Mouse (Mus musculus): ENCODE measurements at regions not wholly inside any gene's neighbourhood (a gene's known extent, or its start where the extent isn't known, plus 50 kb on each side); places are given as distances from the start of the nearest gene placed in this dataset.
A peak's percentile ranks its signal among the peaks of the same experiment; 100 is the strongest.
"Not testable (repeated sequence)": the region's sequence is repeated elsewhere in the genome, so short reads cannot be mapped to it uniquely, and the experiment has no call there.

- ATAC-seq (ENCODE audit: low FRiP score) (no peak), DNase-seq (ENCODE audit: low spot score) (peak; percentile 25)
- WGBS, result 65% methylated on average over 5 of the region's 5 CpGs
- Histone ChIP-seq H3K27ac (ENCODE audit: low read depth, low read length) (no peak overlapping the region), H3K9me3 (ENCODE audit: control insufficient read depth, low read length) (no peaks in the 10 kb centered on the region), H3K9ac (ENCODE audit: low read depth, low read length) (no peak overlapping the region), H3K4me3 (ENCODE audit: low read depth, low read length) (no peak overlapping the region), H3K27me3 (ENCODE audit: control insufficient read depth, insufficient read depth, low read length) (no peaks in the 10 kb centered on the region), H3K4me1 (replicated peaks; ENCODE audit: control insufficient read depth, insufficient read depth, low read length) (no peaks in the 10 kb centered on the region), H3K4me2 (replicated peaks; ENCODE audit: low read depth, low read length) (no peak overlapping the region), H3K36me3 (ENCODE audit: control insufficient read depth, insufficient read depth, low read length) (no peaks in the 10 kb centered on the region)
Measured at GRCm38 (mm10) chr11:12540333-12540870, 75.6 kb upstream of the Cobl start.

DNA sequence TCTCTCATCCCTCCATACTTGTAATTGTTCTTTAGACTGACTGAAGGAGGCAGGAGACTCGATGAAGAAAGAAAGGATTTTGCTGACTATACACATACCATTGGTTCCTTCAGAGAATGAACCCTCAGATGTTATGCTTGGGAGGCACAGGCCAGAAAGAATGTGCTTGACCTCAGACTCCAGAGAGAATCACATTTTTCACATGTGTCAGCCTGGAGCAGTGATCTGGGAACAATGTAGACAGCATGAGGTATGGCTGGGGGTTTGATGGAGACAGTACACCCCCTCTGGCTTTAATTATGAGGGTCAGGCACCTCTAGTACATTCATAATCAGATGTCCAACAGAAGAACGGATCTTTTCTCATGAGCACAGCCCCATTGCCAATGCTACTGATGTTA, 70.3 kb upstream of the Cobl start:
- WGBS, result 14% methylated on average over 2 of the region's 2 CpGs

GRCm38 (mm10) chr11:12532288-12532687, 67.5 kb upstream of the Cobl start:
- WGBS, result 2% methylated on average over 3 of the region's 3 CpGs
- Histone ChIP-seq H3K36me3 (ENCODE audit: control insufficient read depth, insufficient read depth, low read length) (no peaks in the 10 kb centered on the region), H3K9ac (ENCODE audit: low read depth, low read length) (no peak overlapping the region), H3K27ac (ENCODE audit: low read depth, low read length) (no peak overlapping the region), H3K4me3 (ENCODE audit: low read depth, low read length) (no peak overlapping the region), H3K4me2 (replicated peaks; ENCODE audit: low read depth, low read length) (no peak overlapping the region), H3K4me1 (replicated peaks; ENCODE audit: control insufficient read depth, insufficient read depth, low read length) (peaks cover 3% of the 10 kb centered on the region; the same call in 1 of the 2 replicates), H3K27me3 (ENCODE audit: control insufficient read depth, insufficient read depth, low read length) (no peaks in the 10 kb centered on the region), H3K9me3 (ENCODE audit: control insufficient read depth, low read length) (no peaks in the 10 kb centered on the region)
- peak; percentile 92 for ATAC-seq (ENCODE audit: low FRiP score)
- DNase-seq (ENCODE audit: low spot score), result peak; percentile 59

More for the DNA sequence above, 70.3 kb upstream of the Cobl start:
- H3K9ac ChIP-seq (ENCODE audit: low read depth, low read length), result no peak overlapping the region
- no peak overlapping the region for H3K27ac ChIP-seq (ENCODE audit: low read depth, low read length)
- H3K36me3 ChIP-seq (ENCODE audit: control insufficient read depth, insufficient read depth, low read length), result no peaks in the 10 kb centered on the region
- H3K27me3 ChIP-seq (ENCODE audit: control insufficient read depth, insufficient read depth, low read length), result no peaks in the 10 kb centered on the region
- H3K9me3 ChIP-seq (ENCODE audit: control insufficient read depth, low read length), result no peaks in the 10 kb centered on the region
- ATAC-seq (ENCODE audit: low FRiP score) (peak; percentile 31), DNase-seq (ENCODE audit: low spot score) (peak; percentile 25)
- peaks cover 3% of the 10 kb centered on the region; the same call in 1 of the 2 replicates for H3K4me1 ChIP-seq (replicated peaks; ENCODE audit: control insufficient read depth, insufficient read depth, low read length)
- H3K4me3 ChIP-seq (ENCODE audit: low read depth, low read length), result no peak overlapping the region
- no peak overlapping the region for H3K4me2 ChIP-seq (replicated peaks; ENCODE audit: low read depth, low read length)

DNA sequence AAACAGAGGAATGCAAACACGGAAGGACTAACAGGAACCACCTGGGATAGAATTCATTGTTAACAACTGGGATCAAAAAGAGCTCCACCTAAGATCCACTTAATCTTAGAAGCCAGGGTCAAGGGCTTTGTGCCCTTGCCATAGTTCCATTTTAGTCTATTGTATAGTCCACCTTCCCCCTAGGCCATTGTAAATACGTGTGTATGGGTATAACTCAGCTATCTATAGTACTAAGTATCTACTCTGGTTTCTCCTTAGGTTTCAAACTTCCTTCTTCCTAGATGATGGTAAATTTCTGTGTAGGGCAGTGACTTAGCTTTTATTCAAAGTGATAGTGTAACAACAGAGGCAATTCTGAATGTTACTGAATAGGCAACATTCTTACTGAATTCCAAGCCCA, 57.3 kb upstream of the Cobl start:
- H3K9me3 ChIP-seq (ENCODE audit: control insufficient read depth, low read length); H3K4me2 ChIP-seq (replicated peaks; ENCODE audit: low read depth, low read length); H3K27ac ChIP-seq (ENCODE audit: low read depth, low read length); H3K4me3 ChIP-seq (ENCODE audit: low read depth, low read length); H3K4me1 ChIP-seq (replicated peaks; ENCODE audit: control insufficient read depth, insufficient read depth, low read length); H3K36me3 ChIP-seq (ENCODE audit: control insufficient read depth, insufficient read depth, low read length); H3K9ac ChIP-seq (ENCODE audit: low read depth, low read length); H3K27me3 ChIP-seq (ENCODE audit: control insufficient read depth, insufficient read depth, low read length); DNase-seq (ENCODE audit: low spot score); ATAC-seq (ENCODE audit: low FRiP score): not testable (repeated sequence)
- 76% methylated on average over 2 of the region's 2 CpGs for WGBS

DNA sequence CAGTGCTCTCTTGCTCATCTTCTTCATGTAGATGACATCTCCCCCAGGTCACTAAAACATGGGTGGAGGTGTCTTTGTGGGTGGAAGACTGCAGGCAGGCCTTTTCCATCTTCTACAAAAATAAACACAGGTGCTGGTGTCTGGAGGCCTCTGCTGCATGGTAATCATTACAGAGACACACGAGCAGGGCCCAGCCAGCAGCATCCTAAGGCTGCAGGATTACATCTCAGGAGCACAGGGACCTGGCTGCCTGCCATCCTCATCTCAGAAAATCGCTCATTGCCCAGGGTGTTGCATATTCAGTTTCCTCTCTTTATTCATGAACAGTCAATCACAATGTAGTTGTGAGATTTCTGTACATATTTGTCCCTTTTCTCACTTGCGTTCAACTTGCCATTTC, 56.5 kb upstream of the Cobl start:
- H3K36me3 ChIP-seq (ENCODE audit: control insufficient read depth, insufficient read depth, low read length), result no peaks in the 10 kb centered on the region
- H3K27ac ChIP-seq (ENCODE audit: low read depth, low read length), result no peak overlapping the region
- no peaks in the 10 kb centered on the region for H3K4me1 ChIP-seq (replicated peaks; ENCODE audit: control insufficient read depth, insufficient read depth, low read length)
- no peak overlapping the region for H3K9ac ChIP-seq (ENCODE audit: low read depth, low read length)
- H3K9me3 ChIP-seq (ENCODE audit: control insufficient read depth, low read length), result no peaks in the 10 kb centered on the region
- no peak for DNase-seq (ENCODE audit: low spot score)
- H3K4me2 ChIP-seq (replicated peaks; ENCODE audit: low read depth, low read length), result no peak overlapping the region
- H3K27me3 ChIP-seq (ENCODE audit: control insufficient read depth, insufficient read depth, low read length), result no peaks in the 10 kb centered on the region
- ATAC-seq (ENCODE audit: low FRiP score), result no peak
- 71% methylated on average over 3 of the region's 3 CpGs for WGBS
- H3K4me3 ChIP-seq (ENCODE audit: low read depth, low read length), result no peak overlapping the region

DNA sequence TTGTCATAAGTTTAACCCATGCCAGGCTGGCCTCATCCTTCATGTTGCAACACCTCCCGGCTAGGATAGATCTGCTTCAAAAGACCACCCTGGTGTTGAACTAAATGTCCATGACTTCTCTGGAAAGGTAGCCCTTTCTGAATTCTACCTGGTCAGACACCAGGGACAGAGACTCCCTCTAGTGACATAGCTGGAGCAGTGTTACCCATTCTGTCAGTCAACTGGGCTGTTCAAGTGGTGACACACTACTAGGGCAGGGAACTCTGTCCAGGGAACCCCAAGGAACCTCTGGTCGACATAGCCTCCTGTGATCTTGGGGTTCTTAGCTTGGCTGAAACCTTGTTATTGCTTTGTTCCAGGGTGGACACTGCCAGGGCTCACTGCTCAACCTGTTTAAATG, 51.6 kb upstream of the Cobl start:
- no peak for DNase-seq (ENCODE audit: low spot score)
- H3K4me3 ChIP-seq (ENCODE audit: low read depth, low read length), result no peak overlapping the region
- H3K9ac ChIP-seq (ENCODE audit: low read depth, low read length), result no peak overlapping the region
- no peaks in the 10 kb centered on the region for H3K4me1 ChIP-seq (replicated peaks; ENCODE audit: control insufficient read depth, insufficient read depth, low read length)
- 89% methylated on average over 2 of the region's 2 CpGs for WGBS
- ATAC-seq (ENCODE audit: low FRiP score), result no peak
- no peak overlapping the region for H3K4me2 ChIP-seq (replicated peaks; ENCODE audit: low read depth, low read length)
- H3K27me3 ChIP-seq (ENCODE audit: control insufficient read depth, insufficient read depth, low read length), result no peaks in the 10 kb centered on the region
- H3K36me3 ChIP-seq (ENCODE audit: control insufficient read depth, insufficient read depth, low read length), result no peaks in the 10 kb centered on the region
- no peak overlapping the region for H3K27ac ChIP-seq (ENCODE audit: low read depth, low read length)
- no peaks in the 10 kb centered on the region for H3K9me3 ChIP-seq (ENCODE audit: control insufficient read depth, low read length)

All from hindbrain, embryonic 11.5 days (tissue).